25 mouse cellular contexts compared by ENCODE assay signal in the genomic region with DNA sequence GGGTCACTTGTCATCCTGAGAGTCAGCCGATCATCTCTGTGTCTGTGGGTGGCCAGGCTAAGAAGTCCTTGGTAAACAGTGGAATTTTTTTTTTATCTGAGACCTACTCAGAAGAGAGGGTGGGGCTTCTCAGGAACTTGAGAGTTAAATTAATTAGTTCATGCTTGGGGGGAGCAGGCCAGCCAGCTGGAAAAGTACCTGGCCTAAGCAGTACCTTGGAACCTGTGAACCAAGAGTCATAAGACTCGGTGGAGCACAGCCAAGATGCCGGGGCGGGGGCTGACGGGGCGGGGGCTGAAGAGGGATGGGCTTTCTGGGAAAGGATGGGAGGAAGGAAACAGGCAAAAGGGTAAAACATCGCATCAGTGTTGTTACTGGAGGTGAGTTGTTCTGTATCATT. TPM values are rescaled to one million over a fixed set of nuclear protein-coding genes. Genes with fewer than 3 reads are reported as not detected.
A peak's percentile ranks its signal among the peaks of the same experiment; 100 is the strongest.
DNase-seq lines count a peak whose midpoint lies in the region; ATAC-seq lines count a peak whose summit lies in the region.
"Had no signal": no experiment of that assay in that cellular context is flagged by ENCODE, and none has a peak within 500 bp of the region (broad histone marks: within the 10 kb centered on the region; RNA-seq: fewer than 3 reads in every experiment).

No protein-coding gene starts in this region.

- ATAC-seq in kidney, embryonic 14.5 days (ENCODE audit: low FRiP score, low TSS enrichment): peak; percentile 68; the same call in 1 of the 2 replicates
- ATAC-seq in midbrain, embryonic 11.5 days (ENCODE audit: low FRiP score): no peak
- no peak for ATAC-seq in midbrain, embryonic 13.5 days
- ATAC-seq: forebrain, embryonic 15.5 days had no signal

- no peaks in the 10 kb centered on the region for H3K9me3 ChIP-seq in kidney, embryonic 14.5 days (ENCODE audit: control insufficient read depth, low read length)
- no peaks in the 10 kb centered on the region for H3K9me3 ChIP-seq in midbrain, embryonic 11.5 days (ENCODE audit: control insufficient read depth, low read length)
- H3K9me3 ChIP-seq in midbrain, embryonic 13.5 days: no peaks in the 10 kb centered on the region
- H3K9me3 ChIP-seq: embryonic facial prominence, embryonic 15.5 days; forebrain, embryonic 15.5 days; heart, embryonic 15.5 days; hindbrain, embryonic 13.5 days had no signal

- DNase-seq in kidney, adult 18-20 months: peak; percentile 69
- peak; percentile 78 for DNase-seq in kidney, postnatal 10 days
- DNase-seq in kidney, postnatal 4 days: peak; percentile 54 to 70
- DNase-seq in midbrain, embryonic 11.5 days (ENCODE audit: low spot score, missing footprints): no peak
- DNase-seq in adrenal gland, adult 2 months: no peak
- DNase-seq in left cerebral cortex, adult 18-20 months (ENCODE audit: low spot score in 2 of 2): no peak
- DNase-seq: adrenal gland, postnatal 25 days; cerebellum, adult 18-20 months; cerebellum, postnatal 10 days; embryo, embryonic 11 days; gastrocnemius, postnatal 10 days; heart, adult 2 months; heart, postnatal 14 days had no signal

- H3K4me2 ChIP-seq in kidney, embryonic 14.5 days (replicated peaks; ENCODE audit: low read depth, low read length): no peak overlapping the region
- no peak overlapping the region for H3K4me2 ChIP-seq in midbrain, embryonic 11.5 days
- no peak overlapping the region for H3K4me2 ChIP-seq in midbrain, embryonic 13.5 days (replicated peaks)
- H3K4me2 ChIP-seq: embryonic facial prominence, embryonic 15.5 days; forebrain, embryonic 15.5 days; heart, embryonic 11.5 days; heart, embryonic 15.5 days; hindbrain, embryonic 13.5 days had no signal

- H3K4me1 ChIP-seq in kidney, embryonic 14.5 days (ENCODE audit: control insufficient read depth, insufficient read depth, low read length): no peaks in the 10 kb centered on the region
- no peaks in the 10 kb centered on the region for H3K4me1 ChIP-seq in midbrain, embryonic 11.5 days (ENCODE audit: control insufficient read depth, insufficient read depth, low read length)
- no peaks in the 10 kb centered on the region for H3K4me1 ChIP-seq in midbrain, embryonic 13.5 days (replicated peaks)
- H3K4me1 ChIP-seq: embryonic facial prominence, embryonic 15.5 days; forebrain, embryonic 15.5 days; heart, embryonic 15.5 days; hindbrain, embryonic 13.5 days had no signal

- no peak overlapping the region for H3K27ac ChIP-seq in kidney, embryonic 14.5 days (ENCODE audit: low read depth, low read length)
- no peak overlapping the region for H3K27ac ChIP-seq in midbrain, embryonic 11.5 days (ENCODE audit: low read depth, low read length)
- no peak overlapping the region for H3K27ac ChIP-seq in midbrain, embryonic 13.5 days
- H3K27ac ChIP-seq: embryonic facial prominence, embryonic 15.5 days; forebrain, embryonic 15.5 days; heart, adult 2 months; heart, embryonic 15.5 days; hindbrain, embryonic 13.5 days had no signal

- 53% methylated on average over 7 of the region's 7 CpGs for WGBS in kidney, embryonic 14.5 days
- WGBS in midbrain, embryonic 11.5 days: 84% methylated on average over 7 of the region's 7 CpGs
- 88% methylated on average over 7 of the region's 7 CpGs for WGBS in midbrain, embryonic 13.5 days

- no peak overlapping the region for H3K9ac ChIP-seq in kidney, embryonic 14.5 days (ENCODE audit: low read depth, low read length)
- H3K9ac ChIP-seq in midbrain, embryonic 11.5 days (ENCODE audit: low read length): no peak overlapping the region
- no peak overlapping the region for H3K9ac ChIP-seq in midbrain, embryonic 13.5 days (replicated peaks)
- H3K9ac ChIP-seq: embryonic facial prominence, embryonic 15.5 days; forebrain, embryonic 15.5 days; heart, embryonic 15.5 days; hindbrain, embryonic 13.5 days had no signal

- H3K4me3 ChIP-seq in kidney, embryonic 14.5 days (ENCODE audit: low read length): no peak overlapping the region
- H3K4me3 ChIP-seq in midbrain, embryonic 11.5 days (ENCODE audit: low read depth, low read length): no peak overlapping the region
- H3K4me3 ChIP-seq in midbrain, embryonic 13.5 days (replicated peaks): no peak overlapping the region
- H3K4me3 ChIP-seq: embryonic facial prominence, embryonic 15.5 days; erythroblast, embryonic 14.5 days; forebrain, embryonic 15.5 days; heart, adult 2 months; heart, embryonic 15.5 days; hindbrain, embryonic 13.5 days had no signal

- no peaks in the 10 kb centered on the region for H3K36me3 ChIP-seq in kidney, embryonic 14.5 days (ENCODE audit: control insufficient read depth, insufficient read depth, low read length)
- no peaks in the 10 kb centered on the region for H3K36me3 ChIP-seq in midbrain, embryonic 11.5 days (ENCODE audit: control insufficient read depth, insufficient read depth, low read length)
- H3K36me3 ChIP-seq in midbrain, embryonic 13.5 days: no peaks in the 10 kb centered on the region
- H3K36me3 ChIP-seq: embryonic facial prominence, embryonic 15.5 days; forebrain, embryonic 15.5 days; heart, embryonic 15.5 days; hindbrain, embryonic 13.5 days had no signal

- H3K27me3 ChIP-seq in kidney, embryonic 14.5 days (ENCODE audit: control insufficient read depth, insufficient read depth, low read length): no peaks in the 10 kb centered on the region
- no peaks in the 10 kb centered on the region for H3K27me3 ChIP-seq in midbrain, embryonic 11.5 days (ENCODE audit: control insufficient read depth, insufficient read depth, low read length)
- H3K27me3 ChIP-seq in midbrain, embryonic 13.5 days: no peaks in the 10 kb centered on the region
- H3K27me3 ChIP-seq: embryonic facial prominence, embryonic 15.5 days; forebrain, embryonic 15.5 days; heart, embryonic 15.5 days; hindbrain, embryonic 13.5 days had no signal

RNA-seq across cellular contexts. Expression of a gene that starts 2.8 kb away (rescaled TPM):
- 0.24 TPM in 1 of 2 replicates, not detected in the other for polyA plus RNA-seq in kidney, embryonic 14.5 days (2014; fragmentation: Nextera tagmentation; extraction: Ambion mirVana)
- polyA plus RNA-seq in midbrain, embryonic 11.5 days (2014; fragmentation: Nextera tagmentation; extraction: Ambion mirVana): not detected in 2 replicates
- total RNA-seq in adrenal gland, adult 2 months (2021): 1 to 10 TPM in 1 of 2 experiments, not detected in 1; 1.1 TPM
- polyA plus RNA-seq in adrenal gland, adult 2 months (2012; rRNA removed): 0.28 and 3.3 TPM in 2 replicates
- 0.11 and 0.23 TPM in 2 replicates for polyA plus RNA-seq in midbrain, embryonic 13.5 days (2015; fragmentation: Nextera tagmentation; extraction: Ambion mirVana)
- not detected for total RNA-seq in left cerebral cortex, adult 18-20 months (2021)
- total RNA-seq: adrenal gland, postnatal 25 days; common myeloid progenitor, adult 5-6 weeks; gastrocnemius, postnatal 10 days; heart, adult 2 months; heart, postnatal 14 days; hematopoietic stem cell, adult 5-6 weeks had no signal
- polyA plus RNA-seq: embryonic facial prominence, embryonic 11.5 days; erythroblast, embryonic 14.5 days; forebrain, embryonic 11.5 days; heart, adult 2 months; heart, embryonic 11.5 days; heart, embryonic 15.5 days; hindbrain, embryonic 13.5 days had no signal

RNA-seq across cellular contexts. Expression of a gene that starts 29.3 kb away (rescaled TPM):
- polyA plus RNA-seq in kidney, embryonic 14.5 days (2014; fragmentation: Nextera tagmentation; extraction: Ambion mirVana): 20.2 and 32.8 TPM in 2 replicates
- 28.0 and 29.9 TPM in 2 replicates for polyA plus RNA-seq in midbrain, embryonic 11.5 days (2014; fragmentation: Nextera tagmentation; extraction: Ambion mirVana)
- 10 to 100 TPM; 21.6 to 23.6 TPM for total RNA-seq in adrenal gland, adult 2 months (2021)
- 9.1 and 15.1 TPM in 2 replicates for polyA plus RNA-seq in adrenal gland, adult 2 months (2012; rRNA removed)
- 18.4 and 19.1 TPM in 2 replicates for polyA plus RNA-seq in midbrain, embryonic 13.5 days (2015; fragmentation: Nextera tagmentation; extraction: Ambion mirVana)
- 10 to 100 TPM; 13.0 to 14.2 TPM for total RNA-seq in left cerebral cortex, adult 18-20 months (2021)

RNA-seq across cellular contexts. Expression of a gene that starts 29.4 kb away (rescaled TPM):
- polyA plus RNA-seq in kidney, embryonic 14.5 days (2014; fragmentation: Nextera tagmentation; extraction: Ambion mirVana): 183 and 253 TPM in 2 replicates
- polyA plus RNA-seq in midbrain, embryonic 11.5 days (2014; fragmentation: Nextera tagmentation; extraction: Ambion mirVana): 176 and 178 TPM in 2 replicates
- 10 to 100 TPM; 62.0 to 67.5 TPM for total RNA-seq in adrenal gland, adult 2 months (2021)
- polyA plus RNA-seq in adrenal gland, adult 2 months (2012; rRNA removed): 7.9 and 12.5 TPM in 2 replicates
- polyA plus RNA-seq in midbrain, embryonic 13.5 days (2015; fragmentation: Nextera tagmentation; extraction: Ambion mirVana): 116 and 120 TPM in 2 replicates
- total RNA-seq in left cerebral cortex, adult 18-20 months (2021): 10 to 100 TPM; 47.9 to 49.7 TPM

RNA-seq across cellular contexts. Expression of a gene that starts 32.8 kb away (rescaled TPM):
- polyA plus RNA-seq in kidney, embryonic 14.5 days (2014; fragmentation: Nextera tagmentation; extraction: Ambion mirVana): 11.6 and 12.6 TPM in 2 replicates
- polyA plus RNA-seq in midbrain, embryonic 11.5 days (2014; fragmentation: Nextera tagmentation; extraction: Ambion mirVana): 6.3 and 7.9 TPM in 2 replicates
- total RNA-seq in adrenal gland, adult 2 months (2021): 1 to 10 TPM in 1 of 2 experiments, under 1 TPM in 1; 0.78 to 2.0 TPM
- 1.3 and 2.6 TPM in 2 replicates for polyA plus RNA-seq in adrenal gland, adult 2 months (2012; rRNA removed)
- 9.6 and 10.8 TPM in 2 replicates for polyA plus RNA-seq in midbrain, embryonic 13.5 days (2015; fragmentation: Nextera tagmentation; extraction: Ambion mirVana)
- total RNA-seq in left cerebral cortex, adult 18-20 months (2021): 1 to 10 TPM; 8.5 to 8.7 TPM
- polyA plus RNA-seq: erythroblast, embryonic 14.5 days had no signal

RNA-seq across cellular contexts. Expression of a gene that starts 42.0 kb away (rescaled TPM):
- polyA plus RNA-seq in kidney, embryonic 14.5 days (2014; fragmentation: Nextera tagmentation; extraction: Ambion mirVana): 16.8 and 25.8 TPM in 2 replicates
- polyA plus RNA-seq in midbrain, embryonic 11.5 days (2014; fragmentation: Nextera tagmentation; extraction: Ambion mirVana): 0.46 and 0.66 TPM in 2 replicates
- total RNA-seq in adrenal gland, adult 2 months (2021): 10 to 100 TPM in 1 of 2 experiments, 1 to 10 TPM in 1; 3.0 to 13.9 TPM
- polyA plus RNA-seq in adrenal gland, adult 2 months (2012; rRNA removed): 10.9 and 15.3 TPM in 2 replicates
- 0.44 and 0.86 TPM in 2 replicates for polyA plus RNA-seq in midbrain, embryonic 13.5 days (2015; fragmentation: Nextera tagmentation; extraction: Ambion mirVana)
- total RNA-seq in left cerebral cortex, adult 18-20 months (2021): under 1 TPM; 0.28 to 0.40 TPM
- polyA plus RNA-seq: erythroblast, embryonic 14.5 days had no signal

Comparison
In these comparisons a context has a peak if more than half of its experiments do, and no peak if none do; other contexts are left out.
1. DNase-seq: peak in kidney, adult 18-20 months (single experiment), kidney, postnatal 10 days (single experiment) and kidney, postnatal 4 days (2 of 2); none in midbrain, embryonic 11.5 days (single experiment), adrenal gland, adult 2 months (single experiment) and left cerebral cortex, adult 18-20 months (0 of 2).